Mouse (Mus musculus) heart, embryonic 12.5 days (tissue): Measurements from ENCODE around the gene Sstr5. TPM values are rescaled to one million over a fixed set of nuclear protein-coding genes. Genes with fewer than 3 reads are reported as not detected.

ENCODE experiments used
- ATAC-seq: fragments of 200-750 bp; cut with Nextera tagmentation; 2 replicates; pipeline ENCODE4 v1.8.0; 2017; ENCODE audit warnings: moderate TSS enrichment, moderate library complexity; ENCODE audit not compliant: insufficient number of reproducible peaks, low FRiP score
- H3K27ac ChIP-seq: fragments of 300-500 bp; sonication (generic); 2 replicates; pipeline ENCODE4 v1.5.1; 2016; ENCODE audit warnings: mild to moderate bottlenecking, moderate library complexity; ENCODE audit not compliant: poor library complexity, severe bottlenecking
- H3K27me3 ChIP-seq: fragments of 300-500 bp; sonication (generic); replicated peaks from 2 replicates; pipeline ENCODE4 v1.6.1; 2016; ENCODE audit warnings: mild to moderate bottlenecking, moderate library complexity
- H3K36me3 ChIP-seq: fragments of 300-500 bp; sonication (generic); 2 replicates; pipeline ENCODE4 v1.6.1; 2016; ENCODE audit warnings: mild to moderate bottlenecking, moderate library complexity
- H3K4me1 ChIP-seq: fragments of 300-500 bp; sonication (generic); replicated peaks from 2 replicates; pipeline ENCODE4 v1.6.1; 2016; ENCODE audit warnings: mild to moderate bottlenecking
- H3K4me2 ChIP-seq: fragments of 300-500 bp; sonication (generic); 2 replicates; pipeline ENCODE4 v1.6.1; 2016; ENCODE audit warnings: mild to moderate bottlenecking, moderate library complexity
- H3K4me3 ChIP-seq: fragments of 300-500 bp; sonication (generic); 2 replicates; pipeline ENCODE4 v1.5.1; 2016; ENCODE audit warnings: mild to moderate bottlenecking
- H3K9ac ChIP-seq: fragments of 300-500 bp; sonication (generic); 2 replicates; pipeline ENCODE4 v1.6.1; 2016; ENCODE audit warnings: mild to moderate bottlenecking, moderate library complexity
- H3K9me3 ChIP-seq: fragments of 300-500 bp; sonication (generic); replicated peaks from 2 replicates; pipeline ENCODE4 v1.6.1; 2016; ENCODE audit warnings: mild to moderate bottlenecking, moderate library complexity
- WGBS: fragments of 180-500 bp; shearing (Covaris S2); methylation state at CpG from one replicate; pipeline ENCODE4 v1.1.7; 2016; 5-methylcytosine and 5-hydroxymethylcytosine counted together
- polyA plus RNA-seq: library from polyadenylated mRNA; unstranded; fragments of >200 nt; fragmentation: Nextera tagmentation; extraction: Ambion mirVana; gene quantifications from 2 replicates; pipeline ENCODE4 v1.2.1, GENCODE M21; 2016

Sstr5 gene
- polyA plus RNA-seq, result 0.63 and 0.67 TPM in 2 replicates

- Histone ChIP-seq H3K4me3 (peak within 1 kb of the TSS; percentile 36), H3K9ac (peak within 1 kb of the TSS; percentile 49), H3K27me3 (peaks cover 64% of the 10 kb centered on the region), H3K36me3 (no peaks in the 10 kb centered on the region), H3K27ac (no peak within 1 kb of the TSS), H3K4me1 (peaks cover 11% of the 10 kb centered on the region), H3K9me3 (no peaks in the 10 kb centered on the region), H3K4me2 (peak within 1 kb of the TSS; percentile 71)
- WGBS, result under 1% methylated on average over 20 of the region's 28 CpGs
- ATAC-seq, result 0 out of 2 replicates have a peak, but pooled peaks have one; percentile 15
Measured at GRCm38 (mm10) chr17:25497013-25497412, at the start of gene Sstr5. Gene Sstr5, minus strand, starts transcription at chr17:25497288.

- H3K27ac ChIP-seq, result no peak overlapping the region
- peaks cover 27% of the 10 kb centered on the region for H3K4me1 ChIP-seq
- no peak overlapping the region for H3K4me2 ChIP-seq
- H3K36me3 ChIP-seq, result no peaks in the 10 kb centered on the region
- no peaks in the 10 kb centered on the region for H3K9me3 ChIP-seq
- no peak overlapping the region for H3K9ac ChIP-seq
- 81% methylated on average over 4 of the region's 4 CpGs for WGBS
- ATAC-seq, result no peak
- 0 out of 2 replicates have a peak, but pooled peaks cover 3% of the 10 kb centered on the region for H3K27me3 ChIP-seq
- H3K4me3 ChIP-seq, result no peak overlapping the region
Measured at GRCm38 (mm10) chr17:25541768-25542167, 44.7 kb upstream of the Sstr5 start.

DNA sequence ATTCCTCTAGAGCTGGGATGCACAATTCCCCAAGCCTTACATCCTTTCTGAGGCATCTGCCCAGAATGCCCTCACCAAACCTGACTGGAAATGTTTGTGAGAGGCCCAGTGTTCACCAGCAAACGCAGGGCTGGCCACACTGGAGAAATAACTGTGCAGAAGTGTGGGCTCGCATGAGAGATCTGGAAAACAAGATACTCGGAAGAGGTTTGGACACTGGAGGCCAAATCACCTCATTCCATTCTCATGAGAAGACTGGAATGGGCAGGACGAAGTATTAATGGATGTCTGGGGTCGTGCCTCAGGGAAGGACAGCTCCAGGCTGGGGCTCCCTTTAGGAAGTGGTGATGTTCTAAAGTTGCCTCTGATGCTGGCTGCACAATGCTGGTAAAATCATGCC, 43.6 kb upstream of the Sstr5 start:
- no peak overlapping the region for H3K27ac ChIP-seq
- 0 out of 2 replicates have a peak, but pooled peaks cover 3% of the 10 kb centered on the region for H3K27me3 ChIP-seq
- H3K36me3 ChIP-seq, result no peaks in the 10 kb centered on the region
- 62% methylated on average over 5 of the region's 5 CpGs for WGBS
- peaks cover 27% of the 10 kb centered on the region for H3K4me1 ChIP-seq
- H3K9ac ChIP-seq, result no peak overlapping the region
- H3K9me3 ChIP-seq, result no peaks in the 10 kb centered on the region
- ATAC-seq, result no peak
- no peak overlapping the region for H3K4me2 ChIP-seq
- H3K4me3 ChIP-seq, result no peak overlapping the region

GRCm38 (mm10) chr17:25538945-25539875, 42.1 kb upstream of the Sstr5 start:
- Histone ChIP-seq H3K27ac (peak overlapping the region; percentile 72), H3K9ac (peak overlapping the region; percentile 53), H3K4me1 (peaks cover 27% of the 10 kb centered on the region), H3K36me3 (no peaks in the 10 kb centered on the region), H3K4me2 (peak overlapping the region; percentile 63), H3K9me3 (no peaks in the 10 kb centered on the region), H3K27me3 (0 out of 2 replicates have a peak, but pooled peaks cover 3% of the 10 kb centered on the region), H3K4me3 (0 out of 2 replicates have a peak overlapping the region, but pooled peaks have one; percentile 11)
- ATAC-seq, result peak; percentile 44; the same call in 1 of the 2 replicates
- 24% methylated on average over 27 of the region's 27 CpGs for WGBS

- H3K9ac ChIP-seq, result no peak overlapping the region
- ATAC-seq, result no peak
- no peaks in the 10 kb centered on the region for H3K9me3 ChIP-seq
- no peak overlapping the region for H3K27ac ChIP-seq
- H3K4me2 ChIP-seq, result no peak overlapping the region
- no peaks in the 10 kb centered on the region for H3K36me3 ChIP-seq
- 0 out of 2 replicates have a peak, but pooled peaks cover 5% of the 10 kb centered on the region for H3K4me1 ChIP-seq
- WGBS, result 61% methylated on average over 8 of the region's 8 CpGs
- no peaks in the 10 kb centered on the region for H3K27me3 ChIP-seq
- no peak overlapping the region for H3K4me3 ChIP-seq
Measured at GRCm38 (mm10) chr17:25530357-25531022, 33.4 kb upstream of the Sstr5 start.

DNA sequence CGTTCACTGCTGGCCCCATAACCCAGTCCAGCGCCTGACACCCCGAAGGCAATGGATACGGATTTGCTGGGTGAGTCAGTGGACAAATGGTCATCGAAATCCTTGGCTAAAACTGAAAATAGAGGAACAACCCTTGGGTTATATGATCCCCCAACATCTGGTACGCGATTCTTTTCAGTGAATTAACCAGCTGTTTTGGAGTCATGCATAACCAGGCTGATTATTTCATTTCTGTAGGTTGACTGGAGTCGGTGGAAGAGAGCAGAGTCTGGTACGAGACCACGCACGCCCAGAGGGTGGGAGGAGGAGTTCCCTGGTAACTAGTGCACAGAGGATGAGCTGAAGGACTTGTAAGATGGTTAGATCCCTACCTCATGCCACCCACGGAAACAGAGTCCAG, 25.0 kb upstream of the Sstr5 start:
- Histone ChIP-seq H3K27me3 (peaks cover 25% of the 10 kb centered on the region), H3K9ac (no peak overlapping the region), H3K4me2 (no peak overlapping the region), H3K4me3 (no peak overlapping the region), H3K9me3 (no peaks in the 10 kb centered on the region), H3K36me3 (no peaks in the 10 kb centered on the region), H3K4me1 (0 out of 2 replicates have a peak, but pooled peaks cover 5% of the 10 kb centered on the region), H3K27ac (no peak overlapping the region)
- no peak for ATAC-seq
- WGBS, result 79% methylated on average over 12 of the region's 12 CpGs

- H3K27ac ChIP-seq, result no peak overlapping the region
- no peak overlapping the region for H3K4me2 ChIP-seq
- H3K36me3 ChIP-seq, result no peaks in the 10 kb centered on the region
- H3K4me3 ChIP-seq, result no peak overlapping the region
- peaks cover 11% of the 10 kb centered on the region for H3K4me1 ChIP-seq
- ATAC-seq, result no peak
- H3K27me3 ChIP-seq, result peaks cover 27% of the 10 kb centered on the region
- 24% methylated on average over 9 of the region's 9 CpGs for WGBS
- H3K9ac ChIP-seq, result no peak overlapping the region
- H3K9me3 ChIP-seq, result no peaks in the 10 kb centered on the region
Measured at GRCm38 (mm10) chr17:25520492-25520891, 23.4 kb upstream of the Sstr5 start.

DNA sequence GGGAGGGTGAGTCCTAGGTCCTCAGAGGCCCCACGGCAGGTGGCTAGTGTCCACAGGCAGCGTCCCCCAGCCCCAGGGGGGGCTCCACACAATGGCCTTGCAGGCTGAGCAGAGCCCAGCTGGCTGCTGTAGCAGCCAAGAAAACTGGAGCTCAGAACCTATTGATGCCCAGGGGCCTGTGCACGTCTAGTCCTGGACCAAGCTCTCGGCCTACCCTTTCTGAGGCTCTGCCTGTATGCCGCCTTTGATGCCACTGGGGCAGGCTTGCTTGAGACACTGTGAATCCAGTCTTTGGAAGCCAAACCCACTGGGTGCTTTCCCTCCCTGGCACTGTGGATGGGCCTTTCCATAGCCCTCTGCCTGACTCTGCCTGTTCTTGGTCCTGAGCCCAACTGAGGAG, 22.4 kb upstream of the Sstr5 start:
- Histone ChIP-seq H3K27me3 (peaks cover 27% of the 10 kb centered on the region), H3K9ac (no peak overlapping the region), H3K4me3 (no peak overlapping the region), H3K9me3 (no peaks in the 10 kb centered on the region), H3K36me3 (no peaks in the 10 kb centered on the region), H3K4me2 (no peak overlapping the region), H3K27ac (no peak overlapping the region), H3K4me1 (peaks cover 11% of the 10 kb centered on the region)
- WGBS, result 89% methylated on average over 5 of the region's 5 CpGs
- no peak for ATAC-seq

DNA sequence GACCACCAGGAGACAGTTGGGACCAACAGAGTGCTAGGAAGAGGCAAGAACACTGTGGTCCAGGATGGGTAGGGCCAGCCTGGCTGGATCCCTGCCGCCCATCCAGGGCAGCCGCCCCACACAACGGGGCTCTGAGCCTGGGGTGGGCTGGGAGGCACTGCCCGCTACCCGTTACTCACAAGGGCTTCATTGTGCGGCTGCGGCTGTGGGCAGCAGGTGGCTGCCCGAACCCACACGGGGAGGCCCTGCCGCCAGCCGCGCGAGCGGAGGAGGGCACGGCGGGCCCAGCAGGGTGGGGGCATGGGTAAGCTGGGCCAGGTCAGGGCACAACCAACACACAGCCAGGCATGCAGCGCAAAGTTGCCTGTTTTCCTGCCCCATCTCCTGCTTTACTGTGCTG, 21.1 kb upstream of the Sstr5 start:
- Histone ChIP-seq H3K27ac (no peak overlapping the region), H3K4me3 (no peak overlapping the region), H3K4me1 (peaks cover 11% of the 10 kb centered on the region), H3K36me3 (no peaks in the 10 kb centered on the region), H3K9me3 (no peaks in the 10 kb centered on the region; the same call in 1 of the 2 replicates), H3K4me2 (no peak overlapping the region), H3K27me3 (peaks cover 23% of the 10 kb centered on the region), H3K9ac (no peak overlapping the region)
- 90% methylated on average over 14 of the region's 17 CpGs for WGBS
- no peak for ATAC-seq

GRCm38 (mm10) chr17:25516315-25516714, 19.2 kb upstream of the Sstr5 start:
- Histone ChIP-seq H3K4me1 (peaks cover 11% of the 10 kb centered on the region), H3K36me3 (no peaks in the 10 kb centered on the region), H3K4me3 (no peak overlapping the region), H3K9ac (no peak overlapping the region), H3K27ac (no peak overlapping the region), H3K4me2 (no peak overlapping the region), H3K27me3 (peaks cover 16% of the 10 kb centered on the region), H3K9me3 (no peaks in the 10 kb centered on the region; the same call in 1 of the 2 replicates)
- WGBS, result 27% methylated on average over 5 of the region's 5 CpGs
- ATAC-seq, result no peak

GRCm38 (mm10) chr17:25514055-25514454, 17.0 kb upstream of the Sstr5 start:
- peaks cover 17% of the 10 kb centered on the region; the same call in 1 of the 2 replicates for H3K27me3 ChIP-seq
- no peak overlapping the region for H3K4me3 ChIP-seq
- H3K9me3 ChIP-seq, result no peaks in the 10 kb centered on the region; the same call in 1 of the 2 replicates
- H3K9ac ChIP-seq, result no peak overlapping the region
- no peak overlapping the region for H3K27ac ChIP-seq
- H3K4me2 ChIP-seq, result no peak overlapping the region
- H3K4me1 ChIP-seq, result peaks cover 11% of the 10 kb centered on the region
- ATAC-seq, result no peak
- WGBS, result 92% methylated on average over 2 of the region's 2 CpGs
- H3K36me3 ChIP-seq, result no peaks in the 10 kb centered on the region
